Mouse (Mus musculus): ENCODE measurements around the gene Cited4. TPM values are rescaled to one million over a fixed set of nuclear protein-coding genes. Genes with fewer than 3 reads are reported as not detected.

Cited4 gene
- polyA plus RNA-seq, 1 experiment from 2014 or later = 26.4 TPM

- ATAC-seq (replicated peaks; ENCODE audit: insufficient number of reproducible peaks, insufficient read depth, low FRiP score, low read depth) = no peak
- no peak overlapping the region for H3K4me3 ChIP-seq
- no peak overlapping the region for H3K27ac ChIP-seq
- no peak overlapping the region for H3K4me2 ChIP-seq
- H3K9me3 ChIP-seq (replicated peaks) = no peaks in the 10 kb centered on the region
- no peak overlapping the region for H3K9ac ChIP-seq
- no peaks in the 10 kb centered on the region for H3K36me3 ChIP-seq
- peaks cover 13% of the 10 kb centered on the region for H3K4me1 ChIP-seq (replicated peaks)
- H3K27me3 ChIP-seq = peaks cover 51% of the 10 kb centered on the region
- WGBS = 75% methylated on average over 12 of the region's 12 CpGs
These were observed 45.9 kb downstream of the Cited4 start for GRCm38 (mm10) chr4:120712236-120712635.

GRCm38 (mm10) chr4:120713021-120713420 lies 46.6 kb downstream of the Cited4 start:
- Histone ChIP-seq H3K9ac (no peak overlapping the region), H3K4me2 (no peak overlapping the region), H3K4me3 (no peak overlapping the region), H3K27me3 (peaks cover 58% of the 10 kb centered on the region), H3K27ac (no peak overlapping the region), H3K4me1 (replicated peaks) (peaks cover 13% of the 10 kb centered on the region), H3K9me3 (replicated peaks) (no peaks in the 10 kb centered on the region), H3K36me3 (no peaks in the 10 kb centered on the region)
- WGBS = 96% methylated on average over 6 of the region's 6 CpGs
- ATAC-seq (replicated peaks; ENCODE audit: insufficient number of reproducible peaks, insufficient read depth, low FRiP score, low read depth) = no peak

GRCm38 (mm10) chr4:120713856-120714497 lies 47.6 kb downstream of the Cited4 start:
- H3K4me1 ChIP-seq (replicated peaks) = peaks cover 13% of the 10 kb centered on the region
- no peak overlapping the region for H3K27ac ChIP-seq
- no peaks in the 10 kb centered on the region for H3K9me3 ChIP-seq (replicated peaks)
- peaks cover 68% of the 10 kb centered on the region for H3K27me3 ChIP-seq
- H3K4me3 ChIP-seq = no peak overlapping the region
- ATAC-seq (replicated peaks; ENCODE audit: insufficient number of reproducible peaks, insufficient read depth, low FRiP score, low read depth) = no peak
- 78% methylated on average over 6 of the region's 6 CpGs for WGBS
- H3K4me2 ChIP-seq = no peak overlapping the region
- H3K9ac ChIP-seq = no peak overlapping the region
- H3K36me3 ChIP-seq = no peaks in the 10 kb centered on the region

GRCm38 (mm10) chr4:120716141-120716571 lies 49.8 kb downstream of the Cited4 start:
- Histone ChIP-seq H3K36me3 (no peaks in the 10 kb centered on the region), H3K27me3 (peaks cover 58% of the 10 kb centered on the region), H3K4me1 (replicated peaks) (peaks cover 13% of the 10 kb centered on the region), H3K4me3 (peak overlapping the region; percentile 42), H3K4me2 (peak overlapping the region; percentile 77), H3K27ac (no peak overlapping the region), H3K9me3 (replicated peaks) (no peaks in the 10 kb centered on the region), H3K9ac (peak overlapping the region; percentile 25; the same call in 1 of the 2 replicates)
- WGBS = 2% methylated on average over 12 of the region's 12 CpGs
- peak; percentile 37 for ATAC-seq (replicated peaks; ENCODE audit: insufficient number of reproducible peaks, insufficient read depth, low FRiP score, low read depth)

- Histone ChIP-seq H3K9ac (no peak overlapping the region), H3K27me3 (peaks cover 52% of the 10 kb centered on the region), H3K9me3 (replicated peaks) (no peaks in the 10 kb centered on the region), H3K4me3 (peak overlapping the region; percentile 42), H3K4me2 (peak overlapping the region; percentile 77), H3K27ac (no peak overlapping the region), H3K4me1 (replicated peaks) (peaks cover 13% of the 10 kb centered on the region), H3K36me3 (no peaks in the 10 kb centered on the region)
- WGBS = 18% methylated on average over 12 of the region's 12 CpGs
- ATAC-seq (replicated peaks; ENCODE audit: insufficient number of reproducible peaks, insufficient read depth, low FRiP score, low read depth) = no peak
These were observed 50.4 kb downstream of the Cited4 start for GRCm38 (mm10) chr4:120716765-120717164.

Other genes with a start within 250 kb of the Cited4 start
- not detected in 2 replicates for gene Slfnl1, start 134.3 kb upstream of the Cited4 start, polyA plus RNA-seq (2015; fragmentation: Nextera tagmentation; extraction: Ambion mirVana)
- 86.3 and 90.7 TPM in 2 replicates for gene Ctps, start 96.3 kb upstream of the Cited4 start, polyA plus RNA-seq (2015; fragmentation: Nextera tagmentation; extraction: Ambion mirVana)
- 0.52 TPM in 1 of 2 replicates, not detected in the other for gene Gm8439, start 77.8 kb upstream of the Cited4 start, polyA plus RNA-seq (2015; fragmentation: Nextera tagmentation; extraction: Ambion mirVana)
- 0.64 and 0.99 TPM in 2 replicates for gene Kcnq4, start 82.0 kb downstream of the Cited4 start, polyA plus RNA-seq (2015; fragmentation: Nextera tagmentation; extraction: Ambion mirVana)
- 87.5 and 97.3 TPM in 2 replicates for gene Nfyc, start 165.0 kb downstream of the Cited4 start, polyA plus RNA-seq (2015; fragmentation: Nextera tagmentation; extraction: Ambion mirVana)
- gene Rims3, start 188.2 kb downstream of the Cited4 start, polyA plus RNA-seq (2015; fragmentation: Nextera tagmentation; extraction: Ambion mirVana) = 0.25 and 0.62 TPM in 2 replicates

All from heart, embryonic 15.5 days (tissue).